Mouse (Mus musculus) splenic B cell, adult 2 months (primary cell): ENCODE measurements around the gene Eif2ak2.
A peak's percentile ranks its signal among the peaks of the same experiment; 100 is the strongest.

ENCODE experiments used
- DNase-seq: peaks from one replicate; pipeline ENCODE4 v3.0.0-alpha.2; 2011; ENCODE audit warnings: low read depth, low spot score
- H3K27me3 ChIP-seq: 2 replicates; pipeline ENCODE4 v1.6.1; 2012; ENCODE audit warnings: mild to moderate bottlenecking, low read length, moderate library complexity, mixed read lengths; ENCODE audit not compliant: control insufficient read depth, poor library complexity, insufficient read depth, severe bottlenecking
- H3K36me3 ChIP-seq: 2 replicates; pipeline ENCODE4 v1.6.1; 2012; ENCODE audit warnings: mild to moderate bottlenecking, low read length, moderate library complexity, mixed read lengths; ENCODE audit not compliant: control insufficient read depth, poor library complexity, insufficient read depth, severe bottlenecking

The Eif2ak2 gene

GRCm38 (mm10) chr17:78885286-78886065 is 3.1 kb upstream of the Eif2ak2 start:
- Histone ChIP-seq H3K36me3 (no peaks in the 10 kb centered on the region), H3K27me3 (no peaks in the 10 kb centered on the region)
- DNase-seq: no peak

GRCm38 (mm10) chr17:78883291-78883690 is 918 bp upstream of the Eif2ak2 start:
- H3K36me3 ChIP-seq: no peaks in the 10 kb centered on the region
- DNase-seq: no peak
- no peaks in the 10 kb centered on the region for H3K27me3 ChIP-seq

- no peaks in the 10 kb centered on the region for H3K27me3 ChIP-seq
- DNase-seq: peak; percentile 18
- 0 out of 2 replicates have a peak, but pooled peaks cover 2% of the 10 kb centered on the region for H3K36me3 ChIP-seq
Observed at GRCm38 (mm10) chr17:78881878-78882304, 482 bp downstream of the Eif2ak2 start.

GRCm38 (mm10) chr17:78873886-78874285 is 8.5 kb downstream of the Eif2ak2 start:
- Histone ChIP-seq H3K36me3 (peaks cover 10% of the 10 kb centered on the region), H3K27me3 (no peaks in the 10 kb centered on the region)
- DNase-seq: no peak

GRCm38 (mm10) chr17:78856243-78856642 is 26.1 kb downstream of the Eif2ak2 start:
- Histone ChIP-seq H3K36me3 (peaks cover 17% of the 10 kb centered on the region), H3K27me3 (no peaks in the 10 kb centered on the region)
- DNase-seq: no peak

GRCm38 (mm10) chr17:78842271-78842928 is 40.0 kb downstream of the Eif2ak2 start:
- H3K27me3 ChIP-seq: no peaks in the 10 kb centered on the region
- DNase-seq: no peak
- H3K36me3 ChIP-seq: peaks cover 15% of the 10 kb centered on the region

GRCm38 (mm10) chr17:78836056-78836455 is 46.3 kb downstream of the Eif2ak2 start:
- H3K36me3 ChIP-seq: peaks cover 5% of the 10 kb centered on the region
- DNase-seq: peak; percentile 31
- no peaks in the 10 kb centered on the region for H3K27me3 ChIP-seq

GRCm38 (mm10) chr17:78834856-78835835 is 47.2 kb downstream of the Eif2ak2 start, which contains the start of the genes Heatr5b and Gpatch11:
TSS of gene Heatr5b (minus strand) at chr17:78835364.
TSS of gene Gpatch11 (plus strand) at chr17:78835567.
- DNase-seq: peak; percentile 99
- H3K27me3 ChIP-seq: no peaks in the 10 kb centered on the region
- H3K36me3 ChIP-seq: peaks cover 5% of the 10 kb centered on the region

GRCm38 (mm10) chr17:78824346-78824745 is 58.0 kb downstream of the Eif2ak2 start:
- Histone ChIP-seq H3K27me3 (no peaks in the 10 kb centered on the region), H3K36me3 (peaks cover 21% of the 10 kb centered on the region)
- DNase-seq: no peak

GRCm38 (mm10) chr17:78809582-78809981 is 72.8 kb downstream of the Eif2ak2 start:
- peaks cover 6% of the 10 kb centered on the region for H3K36me3 ChIP-seq
- no peaks in the 10 kb centered on the region for H3K27me3 ChIP-seq
- no peak for DNase-seq

- H3K27me3 ChIP-seq: no peaks in the 10 kb centered on the region
- H3K36me3 ChIP-seq: peaks cover 6% of the 10 kb centered on the region; the same call in 1 of the 2 replicates
- DNase-seq: peak; percentile 56
Observed at GRCm38 (mm10) chr17:78809019-78809418, 73.4 kb downstream of the Eif2ak2 start.
